Mouse (Mus musculus): ENCODE measurements around the gene Hapln4. TPM values are rescaled to one million over a fixed set of nuclear protein-coding genes. Genes with fewer than 3 reads are reported as not detected.
A peak's percentile ranks its signal among the peaks of the same experiment; 100 is the strongest.

The Hapln4 gene
- polyA plus RNA-seq, 2 experiments, result 0.23 to 0.41 TPM

GRCm38 (mm10) chr8:70137890-70138289 lies 54.6 kb downstream of the Hapln4 start:
- DNase-seq (ENCODE audit: low spot score) (no peak), ATAC-seq (ENCODE audit: low FRiP score, low read depth) (no peak)
- Histone ChIP-seq H3K36me3 (ENCODE audit: control insufficient read depth, insufficient read depth, low read length) (peaks cover 45% of the 10 kb centered on the region), H3K27ac (replicated peaks; ENCODE audit: low read depth, low read length) (no peak overlapping the region), H3K9me3 (ENCODE audit: control insufficient read depth, low read length) (no peaks in the 10 kb centered on the region), H3K4me1 (ENCODE audit: control insufficient read depth, insufficient read depth, low read length) (peaks cover 13% of the 10 kb centered on the region), H3K9ac (ENCODE audit: low read depth, low read length, severe bottlenecking) (peak overlapping the region; percentile 57; the same call in 1 of the 2 replicates), H3K4me2 (replicated peaks; ENCODE audit: low read depth, low read length, severe bottlenecking) (peak overlapping the region; percentile 50; the same call in 1 of the 2 replicates), H3K4me3 (replicated peaks; ENCODE audit: low read length) (peak overlapping the region; percentile 83), H3K27me3 (ENCODE audit: control insufficient read depth, insufficient read depth, low read length) (no peaks in the 10 kb centered on the region)
- 74% methylated on average over 4 of the region's 4 CpGs for WGBS
- no peak for TF ChIP-seq POLR2A (IDR thresholded peaks at IDR 0.05; ENCODE audit: borderline replicate concordance, extremely low read depth, insufficient read depth, insufficient read length)

- peak within 1 kb of the TSS; percentile 72 for H3K9ac ChIP-seq (ENCODE audit: low read depth, low read length, severe bottlenecking)
- peaks cover 13% of the 10 kb centered on the region for H3K4me1 ChIP-seq (ENCODE audit: control insufficient read depth, insufficient read depth, low read length)
- peak within 1 kb of the TSS; percentile 53 for H3K4me2 ChIP-seq (replicated peaks; ENCODE audit: low read depth, low read length, severe bottlenecking)
- peak within 1 kb of the TSS; percentile 83 for H3K4me3 ChIP-seq (replicated peaks; ENCODE audit: low read length)
- no peaks in the 10 kb centered on the region for H3K27me3 ChIP-seq (ENCODE audit: control insufficient read depth, insufficient read depth, low read length)
- H3K36me3 ChIP-seq (ENCODE audit: control insufficient read depth, insufficient read depth, low read length), result peaks cover 42% of the 10 kb centered on the region
- peak; percentile 98 for ATAC-seq (ENCODE audit: low FRiP score, low read depth)
- DNase-seq (ENCODE audit: low spot score), result peak; percentile 100
- peak within 1 kb of the TSS; percentile 71 for H3K27ac ChIP-seq (replicated peaks; ENCODE audit: low read depth, low read length)
- H3K9me3 ChIP-seq (ENCODE audit: control insufficient read depth, low read length), result no peaks in the 10 kb centered on the region
- TF ChIP-seq POLR2A (IDR thresholded peaks at IDR 0.05; ENCODE audit: borderline replicate concordance, extremely low read depth, insufficient read depth, insufficient read length), result peak; percentile 45; the same call in 1 of the 2 replicates
- WGBS, result under 1% methylated on average over 46 of the region's 46 CpGs
These were observed 56.0 kb downstream of the Hapln4 start, which contains the start of the genes Rfxank, Borcs8 and Mef2b for GRCm38 (mm10) chr8:70139026-70139857. Gene Rfxank, minus strand, starts transcription at chr8:70139154. Gene Borcs8, plus strand, starts transcription at chr8:70139499. Gene Mef2b, plus strand, starts transcription at chr8:70139711.

- Histone ChIP-seq H3K4me2 (replicated peaks; ENCODE audit: low read depth, low read length, severe bottlenecking) (peak overlapping the region; percentile 53), H3K27ac (replicated peaks; ENCODE audit: low read depth, low read length) (peak overlapping the region; percentile 71), H3K9me3 (ENCODE audit: control insufficient read depth, low read length) (no peaks in the 10 kb centered on the region), H3K4me1 (ENCODE audit: control insufficient read depth, insufficient read depth, low read length) (peaks cover 13% of the 10 kb centered on the region), H3K27me3 (ENCODE audit: control insufficient read depth, insufficient read depth, low read length) (no peaks in the 10 kb centered on the region), H3K36me3 (ENCODE audit: control insufficient read depth, insufficient read depth, low read length) (peaks cover 42% of the 10 kb centered on the region), H3K4me3 (replicated peaks; ENCODE audit: low read length) (peak overlapping the region; percentile 83), H3K9ac (ENCODE audit: low read depth, low read length, severe bottlenecking) (peak overlapping the region; percentile 72)
- no peak for DNase-seq (ENCODE audit: low spot score)
- no peak for TF ChIP-seq POLR2A (IDR thresholded peaks at IDR 0.05; ENCODE audit: borderline replicate concordance, extremely low read depth, insufficient read depth, insufficient read length)
- no peak for ATAC-seq (ENCODE audit: low FRiP score, low read depth)
- 8% methylated on average over 9 of the region's 9 CpGs for WGBS
These were observed 56.7 kb downstream of the Hapln4 start for GRCm38 (mm10) chr8:70139981-70140380.

Small RNA genes within 50 kb of the gene (microRNA-seq; reads per million reads assigned to microRNA genes)
- not detected for gene Mir7066

Other genes with a start within 250 kb of the Hapln4 start
- gene Cilp2, start 195.8 kb upstream of the Hapln4 start, polyA plus RNA-seq (2012; rRNA removed), result 2.6 and 3.6 TPM in 2 replicates
- 1.5 and 1.9 TPM in 2 replicates for gene Cilp2, start 195.8 kb upstream of the Hapln4 start, polyA plus RNA-seq (2014; fragmentation: Nextera tagmentation; extraction: Ambion mirVana)
- gene Tssk6, start 181.3 kb upstream of the Hapln4 start, polyA plus RNA-seq (2012; rRNA removed), result 0.84 and 1.2 TPM in 2 replicates
- 4.1 TPM in 2 replicates for gene Tssk6, start 181.3 kb upstream of the Hapln4 start, polyA plus RNA-seq (2014; fragmentation: Nextera tagmentation; extraction: Ambion mirVana)
- gene Ndufa13, start 180.9 kb upstream of the Hapln4 start, polyA plus RNA-seq (2012; rRNA removed), result 85.3 and 97.4 TPM in 2 replicates
- gene Ndufa13, start 180.9 kb upstream of the Hapln4 start, polyA plus RNA-seq (2014; fragmentation: Nextera tagmentation; extraction: Ambion mirVana), result 187 and 190 TPM in 2 replicates
- 5.4 and 8.6 TPM in 2 replicates for gene Yjefn3, start 180.7 kb upstream of the Hapln4 start, polyA plus RNA-seq (2012; rRNA removed)
- 4.2 and 5.5 TPM in 2 replicates for gene Yjefn3, start 180.7 kb upstream of the Hapln4 start, polyA plus RNA-seq (2014; fragmentation: Nextera tagmentation; extraction: Ambion mirVana)
- gene Gatad2a, start 87.1 kb upstream of the Hapln4 start, polyA plus RNA-seq (2012; rRNA removed), result 49.2 and 62.3 TPM in 2 replicates
- 65.0 and 78.3 TPM in 2 replicates for gene Gatad2a, start 87.1 kb upstream of the Hapln4 start, polyA plus RNA-seq (2014; fragmentation: Nextera tagmentation; extraction: Ambion mirVana)
- 85.5 and 124 TPM in 2 replicates for gene Mau2, start 40.7 kb upstream of the Hapln4 start, polyA plus RNA-seq (2012; rRNA removed)
- gene Mau2, start 40.7 kb upstream of the Hapln4 start, polyA plus RNA-seq (2014; fragmentation: Nextera tagmentation; extraction: Ambion mirVana), result 50.5 and 51.8 TPM in 2 replicates
- 21.3 and 25.4 TPM in 2 replicates for gene Sugp1, start 40.6 kb upstream of the Hapln4 start, polyA plus RNA-seq (2012; rRNA removed)
- gene Sugp1, start 40.6 kb upstream of the Hapln4 start, polyA plus RNA-seq (2014; fragmentation: Nextera tagmentation; extraction: Ambion mirVana), result 32.6 and 34.4 TPM in 2 replicates
- 5.2 and 7.2 TPM in 2 replicates for gene Tm6sf2, start 10.5 kb upstream of the Hapln4 start, polyA plus RNA-seq (2012; rRNA removed)
- gene Tm6sf2, start 10.5 kb upstream of the Hapln4 start, polyA plus RNA-seq (2014; fragmentation: Nextera tagmentation; extraction: Ambion mirVana), result 0.54 and 1.2 TPM in 2 replicates
- gene Ncan, start 37.4 kb downstream of the Hapln4 start, polyA plus RNA-seq (2012; rRNA removed), result 0.58 and 0.59 TPM in 2 replicates
- gene Ncan, start 37.4 kb downstream of the Hapln4 start, polyA plus RNA-seq (2014; fragmentation: Nextera tagmentation; extraction: Ambion mirVana), result 0.25 and 0.48 TPM in 2 replicates
- 17.4 and 19.3 TPM in 2 replicates for gene Nr2c2ap, start 47.9 kb downstream of the Hapln4 start, polyA plus RNA-seq (2012; rRNA removed)
- 18.3 and 20.8 TPM in 2 replicates for gene Nr2c2ap, start 47.9 kb downstream of the Hapln4 start, polyA plus RNA-seq (2014; fragmentation: Nextera tagmentation; extraction: Ambion mirVana)
- 33.5 and 38.6 TPM in 2 replicates for gene Rfxank, start 55.7 kb downstream of the Hapln4 start, polyA plus RNA-seq (2012; rRNA removed)
- gene Rfxank, start 55.7 kb downstream of the Hapln4 start, polyA plus RNA-seq (2014; fragmentation: Nextera tagmentation; extraction: Ambion mirVana), result 17.6 and 17.8 TPM in 2 replicates
- 84.2 and 89.1 TPM in 2 replicates for gene Borcs8, start 56.0 kb downstream of the Hapln4 start, polyA plus RNA-seq (2012; rRNA removed)
- gene Borcs8, start 56.0 kb downstream of the Hapln4 start, polyA plus RNA-seq (2014; fragmentation: Nextera tagmentation; extraction: Ambion mirVana), result 61.4 and 61.8 TPM in 2 replicates
- gene Mef2b, start 56.3 kb downstream of the Hapln4 start, polyA plus RNA-seq (2012; rRNA removed), result 0.67 and 0.82 TPM in 2 replicates
- gene Mef2b, start 56.3 kb downstream of the Hapln4 start, polyA plus RNA-seq (2014; fragmentation: Nextera tagmentation; extraction: Ambion mirVana), result 0.37 TPM in 1 of 2 replicates, not detected in the other
- gene Tmem161a, start 88.9 kb downstream of the Hapln4 start, polyA plus RNA-seq (2012; rRNA removed), result 151 and 303 TPM in 2 replicates
- gene Tmem161a, start 88.9 kb downstream of the Hapln4 start, polyA plus RNA-seq (2014; fragmentation: Nextera tagmentation; extraction: Ambion mirVana), result 49.9 and 54.9 TPM in 2 replicates
- gene Slc25a42, start 128.8 kb downstream of the Hapln4 start, polyA plus RNA-seq (2012; rRNA removed), result 23.6 and 27.9 TPM in 2 replicates
- 3.6 and 4.1 TPM in 2 replicates for gene Slc25a42, start 128.8 kb downstream of the Hapln4 start, polyA plus RNA-seq (2014; fragmentation: Nextera tagmentation; extraction: Ambion mirVana)
- 78.7 and 84.4 TPM in 2 replicates for gene Sugp2, start 150.8 kb downstream of the Hapln4 start, polyA plus RNA-seq (2012; rRNA removed)
- 30.6 and 33.8 TPM in 2 replicates for gene Sugp2, start 150.8 kb downstream of the Hapln4 start, polyA plus RNA-seq (2014; fragmentation: Nextera tagmentation; extraction: Ambion mirVana)
- gene Armc6, start 151.0 kb downstream of the Hapln4 start, polyA plus RNA-seq (2012; rRNA removed), result 35.0 and 42.3 TPM in 2 replicates
- gene Armc6, start 151.0 kb downstream of the Hapln4 start, polyA plus RNA-seq (2014; fragmentation: Nextera tagmentation; extraction: Ambion mirVana), result 22.8 and 26.8 TPM in 2 replicates
- 81.2 and 81.3 TPM in 2 replicates for gene Homer3, start 199.4 kb downstream of the Hapln4 start, polyA plus RNA-seq (2012; rRNA removed)
- 38.2 and 43.9 TPM in 2 replicates for gene Homer3, start 199.4 kb downstream of the Hapln4 start, polyA plus RNA-seq (2014; fragmentation: Nextera tagmentation; extraction: Ambion mirVana)
- 58.1 and 66.2 TPM in 2 replicates for gene Ddx49, start 219.0 kb downstream of the Hapln4 start, polyA plus RNA-seq (2012; rRNA removed)
- gene Ddx49, start 219.0 kb downstream of the Hapln4 start, polyA plus RNA-seq (2014; fragmentation: Nextera tagmentation; extraction: Ambion mirVana), result 52.9 and 55.4 TPM in 2 replicates
- 379 and 443 TPM in 2 replicates for gene Cope, start 219.1 kb downstream of the Hapln4 start, polyA plus RNA-seq (2012; rRNA removed)
- gene Cope, start 219.1 kb downstream of the Hapln4 start, polyA plus RNA-seq (2014; fragmentation: Nextera tagmentation; extraction: Ambion mirVana), result 340 and 371 TPM in 2 replicates
- 12.4 and 22.0 TPM in 2 replicates for gene Cers1, start 232.3 kb downstream of the Hapln4 start, polyA plus RNA-seq (2012; rRNA removed)
- 12.0 and 12.9 TPM in 2 replicates for gene Cers1, start 232.3 kb downstream of the Hapln4 start, polyA plus RNA-seq (2014; fragmentation: Nextera tagmentation; extraction: Ambion mirVana)
- 5.4 and 5.7 TPM in 2 replicates for gene Gdf1, start 246.4 kb downstream of the Hapln4 start, polyA plus RNA-seq (2012; rRNA removed)
- gene Gdf1, start 246.4 kb downstream of the Hapln4 start, polyA plus RNA-seq (2014; fragmentation: Nextera tagmentation; extraction: Ambion mirVana), result 1.2 TPM in 2 replicates

Measured in limb, embryonic 14.5 days (tissue).